Mouse (Mus musculus) Patski (cell line): ENCODE results near the gene 9130213A22Rik. TPM values are rescaled to one million over a fixed set of nuclear protein-coding genes. Genes with fewer than 3 reads are reported as not detected.

Experiments
- ATAC-seq: fragments of 100-300 bp; one replicate; pipeline ENCODE4 v1.8.0; 2021
- CTCF ChIA-PET: fragments of 350-600 bp; sonication (Branson Sonifier 250); formaldehyde crosslinking; loops from one replicate; lab custom pipeline; 2022; ENCODE audit warnings: inconsistent platforms; lab: Charles Lee
- POLR2A ChIA-PET: fragments of 350-600 bp; sonication (Branson Sonifier 250); formaldehyde crosslinking; loops from one replicate; lab custom pipeline; 2022; ENCODE audit warnings: antibody characterized with exemption, inconsistent platforms; lab: Charles Lee
- DNase-seq: peaks from one replicate; pipeline ENCODE4 v3.0.0-alpha.2; 2011; ENCODE audit warnings: low read depth, low spot score
- H3K27me3 ChIP-seq: fragments of 371-371 bp; one replicate; pipeline ENCODE4 v1.5.1; 2021
- CTCF ChIP-seq: fragments of 100-300 bp; IDR thresholded peaks from one replicate; pipeline ENCODE4 v1.5.1; 2021
- in situ Hi-C: fragments of 300-500 bp; cut with MboI; formaldehyde crosslinking; loops from 3 replicates; pipeline ENCODE4 v1.11.1; 2018; ENCODE audit warnings: low pct_unique_long_range_greater_than_20kb, mixed read lengths
- polyA plus RNA-seq: library from polyadenylated mRNA; unstranded; gene quantifications from one replicate; pipeline ENCODE4 v1.2.3, GENCODE M21; 2021

The 9130213A22Rik gene
- polyA plus RNA-seq, 1 experiment from 2014 or later: 0.96 TPM

DNA sequence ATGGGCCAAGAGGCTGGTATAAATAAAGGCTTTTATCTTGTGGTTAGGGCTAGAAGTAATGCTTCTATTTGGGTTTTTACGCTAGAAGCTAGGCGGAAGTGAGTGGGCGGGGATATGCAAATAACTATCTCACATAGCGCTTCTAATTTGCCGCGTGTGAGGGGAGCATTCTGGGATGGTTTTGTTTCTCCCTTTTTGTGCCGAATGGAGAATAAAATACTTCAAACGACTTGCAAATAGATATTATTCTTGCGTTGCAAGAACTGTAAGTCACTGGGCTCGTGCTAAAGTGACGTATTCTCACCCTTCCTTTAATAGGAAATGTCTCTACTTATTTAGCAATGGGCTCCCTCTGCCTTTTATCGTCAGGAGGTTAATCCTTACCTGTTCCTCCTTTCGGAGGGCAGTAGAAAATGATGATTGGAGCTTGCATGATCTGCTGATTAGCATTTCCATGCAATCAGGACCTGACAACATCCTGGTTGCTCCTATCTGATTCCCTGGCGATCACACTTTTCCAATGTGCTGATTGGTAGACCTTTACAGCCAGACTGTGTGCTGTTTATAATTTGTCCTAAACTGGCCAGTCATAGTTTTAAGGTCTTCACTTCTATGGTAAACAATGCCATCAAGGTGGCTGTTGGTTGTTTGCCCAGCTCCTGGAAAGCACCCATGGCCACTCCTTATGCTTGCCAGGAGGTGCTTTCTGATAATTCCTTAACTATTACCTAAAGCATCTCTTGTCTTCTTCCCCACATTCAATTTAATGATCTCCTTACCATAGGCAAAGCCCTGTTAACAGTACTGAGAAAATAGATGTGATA, 49.1 kb downstream of the 9130213A22Rik start:
- ChIA-PET POLR2A (interaction anchor here (0.5 to 2.0 kb wide), 6 partner anchors 13 to 52 kb away, joined by 4 to 9 read pairs (median 6); partner anchors contain the start of genes 9130213A22Rik, Borcs6 and Per1), CTCF (interaction anchor here (0.8 to 4.4 kb wide), 3 partner anchors 19 to 50 kb away, joined by 4 to 13 read pairs (median 7); partner anchors contain the start of gene 9130213A22Rik)
- DNase-seq: peak; percentile 94
- ATAC-seq: peak; percentile 70
- TF ChIP-seq CTCF: no peak
- no peaks in the 10 kb centered on the region for H3K27me3 ChIP-seq
- in situ Hi-C loops: no loop called here

DNA sequence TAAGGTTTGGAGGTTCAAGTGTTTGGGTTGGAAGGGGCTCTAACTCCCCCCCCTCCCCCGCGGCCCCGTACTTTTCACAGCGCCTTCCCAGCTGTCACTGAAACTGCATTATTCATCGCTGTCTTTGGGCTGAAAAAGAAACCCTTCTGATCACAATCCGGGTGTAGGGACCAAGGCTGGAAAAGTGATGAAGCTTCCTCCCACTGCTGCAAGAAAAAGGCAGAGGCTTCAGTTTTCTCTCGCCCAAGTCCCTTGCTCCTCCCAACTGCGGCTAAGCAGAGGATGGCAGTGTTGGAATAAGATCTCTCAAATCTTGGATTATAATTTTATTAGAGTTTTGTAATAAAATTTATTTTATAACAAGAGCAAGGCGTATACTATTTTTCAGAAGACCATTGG, 49.7 kb downstream of the 9130213A22Rik start:
- ChIA-PET POLR2A (interaction anchor here (1.3 to 2.0 kb wide), 5 partner anchors 13 to 49 kb away, joined by 4 to 9 read pairs (median 7); partner anchors contain the start of genes 9130213A22Rik, Borcs6 and Per1), CTCF (interaction anchor here (0.8 to 4.4 kb wide), 3 partner anchors 20 to 51 kb away, joined by 4 to 13 read pairs (median 7); partner anchors contain the start of gene 9130213A22Rik)
- in situ Hi-C loops: no loop called here
- no peak for ATAC-seq
- TF ChIP-seq CTCF: no peak
- no peak for DNase-seq
- H3K27me3 ChIP-seq: no peaks in the 10 kb centered on the region

DNA sequence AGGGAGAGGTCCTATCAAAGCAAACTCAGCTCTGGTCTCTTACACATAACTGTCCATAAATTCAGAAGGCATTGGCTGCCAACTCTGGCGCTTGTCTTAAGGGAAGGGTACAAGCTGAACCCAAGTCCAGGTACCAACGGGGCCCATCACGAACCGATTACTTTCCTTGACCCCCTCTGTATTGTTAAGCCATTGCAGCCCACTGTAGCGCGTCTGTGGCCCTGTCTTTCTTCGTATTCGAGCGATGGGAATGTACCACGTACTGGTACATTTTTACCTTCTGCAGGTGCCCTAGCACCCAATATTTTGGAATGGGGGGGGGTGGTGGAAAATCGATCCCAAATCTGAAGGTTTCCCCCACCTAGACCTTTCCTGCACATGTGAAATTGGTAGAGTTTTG, 50.2 kb downstream of the 9130213A22Rik start:
- ChIA-PET CTCF (interaction anchor here (4.4 kb wide), 1 partner anchor 20 kb away, joined by 13 read pairs; no protein-coding TSS in a partner anchor), POLR2A (interaction anchor here (1.3 to 2.0 kb wide), 4 partner anchors 12 to 50 kb away, joined by 4 to 9 read pairs (median 6); partner anchors contain the start of genes 9130213A22Rik, Borcs6 and Per1)
- in situ Hi-C loops: no loop called here
- no peak for DNase-seq
- no peak for TF ChIP-seq CTCF
- ATAC-seq: no peak
- no peaks in the 10 kb centered on the region for H3K27me3 ChIP-seq

DNA sequence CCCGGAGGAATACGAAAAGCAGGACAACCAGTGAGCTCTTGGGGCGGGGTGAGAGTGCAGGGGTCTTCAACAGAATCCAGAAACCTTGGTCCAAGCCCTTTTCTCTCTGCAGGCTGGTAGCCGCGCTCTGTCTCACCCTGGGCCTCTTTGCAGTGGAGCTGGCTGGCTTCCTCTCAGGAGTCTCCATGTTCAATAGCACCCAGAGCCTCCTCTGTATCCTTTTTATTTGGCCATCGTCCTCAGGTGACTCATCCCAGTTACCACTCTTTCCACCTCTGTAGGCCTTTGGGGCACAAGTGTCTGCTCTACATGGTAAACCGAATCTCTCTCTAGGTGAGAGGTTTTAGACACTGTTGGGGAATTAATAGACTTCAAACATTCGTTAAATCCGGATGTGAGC, 51.1 kb downstream of the 9130213A22Rik start:
- ATAC-seq (no peak), DNase-seq (no peak)
- no peak for TF ChIP-seq CTCF
- ChIA-PET CTCF (interaction anchor here (0.9 to 1.1 kb wide), 3 partner anchors 21 to 51 kb away, joined by 3 to 4 read pairs (median 3); partner anchors contain the start of gene 9130213A22Rik), POLR2A (interaction anchor here (1.7 kb wide), 1 partner anchor 51 kb away, joined by 9 read pairs; the partner anchor contains the start of gene 9130213A22Rik)
- in situ Hi-C loops: no loop called here
- no peaks in the 10 kb centered on the region for H3K27me3 ChIP-seq

DNA sequence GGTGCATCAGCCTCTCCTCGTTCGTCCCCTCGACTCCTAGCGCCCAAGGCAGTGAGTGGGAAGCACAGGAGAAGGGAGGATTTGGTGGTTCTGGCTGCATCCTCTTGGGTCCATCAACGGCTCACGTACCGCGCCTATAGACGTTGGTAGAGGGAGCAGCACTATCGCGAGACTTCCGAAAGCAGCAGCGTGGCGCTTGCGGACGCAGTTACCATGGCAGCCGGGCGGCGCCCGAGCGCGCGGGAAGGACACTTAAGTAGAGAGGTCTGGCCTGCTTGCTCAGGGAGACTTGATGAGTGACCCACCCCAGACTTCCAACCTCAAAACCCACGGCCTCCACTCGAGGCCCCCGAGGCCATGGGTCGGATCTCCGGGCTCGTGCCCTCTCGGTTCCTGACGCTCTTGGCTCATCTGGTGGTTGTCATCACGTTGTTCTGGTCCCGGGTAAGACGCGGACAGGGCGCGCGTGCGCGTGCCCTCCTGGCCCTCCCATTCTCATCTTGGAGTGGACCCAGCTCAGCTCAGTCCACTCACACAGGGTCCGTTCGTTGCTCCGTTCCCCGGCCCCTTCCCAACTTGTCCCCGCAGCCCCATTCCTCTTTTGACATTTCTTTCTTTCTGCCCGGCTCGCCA, 51.7 kb downstream of the 9130213A22Rik start, which contains the start of gene Tmem107:
Gene Tmem107 (plus strand): TSS at position 217 of the 633 bp plus-strand sequence.
- POLR2A ChIA-PET: interaction anchor here (1.7 kb wide), 1 partner anchor 51 kb away, joined by 9 read pairs; the partner anchor contains the start of gene 9130213A22Rik
- CTCF ChIA-PET: interaction anchor here (0.9 to 1.1 kb wide), 3 partner anchors 22 to 51 kb away, joined by 3 to 4 read pairs (median 3); partner anchors contain the start of gene 9130213A22Rik
- DNase-seq (no peak), ATAC-seq (peak; percentile 41)
- H3K27me3 ChIP-seq: no peaks in the 10 kb centered on the region
- in situ Hi-C loops: no loop called here
- no peak for TF ChIP-seq CTCF

DNA sequence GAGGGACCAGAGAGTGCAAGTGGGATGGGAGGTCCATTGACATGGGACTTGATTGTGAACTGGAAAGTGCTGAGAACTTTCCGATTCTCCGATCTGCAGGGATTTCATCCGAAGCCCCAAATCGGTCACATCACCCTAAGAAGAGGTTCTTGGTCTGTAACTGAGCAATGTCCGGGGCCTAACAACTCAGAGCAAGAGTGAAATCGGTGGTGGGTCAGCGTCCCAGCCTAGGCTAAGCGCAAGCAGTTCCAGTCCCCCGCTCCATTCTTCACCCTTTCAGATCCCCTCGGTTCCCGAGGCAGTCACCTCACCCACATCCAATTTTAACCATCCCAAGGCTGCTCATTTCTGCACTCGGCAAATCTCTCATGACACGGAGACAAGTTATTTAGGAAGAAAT, 52.3 kb downstream of the 9130213A22Rik start:
- H3K27me3 ChIP-seq: no peaks in the 10 kb centered on the region
- TF ChIP-seq CTCF: no peak
- no peak for DNase-seq
- no peak for ATAC-seq
- CTCF ChIA-PET: interaction anchor here (0.9 kb wide), 1 partner anchor 33 kb away, joined by 3 read pairs; no protein-coding TSS in a partner anchor
- in situ Hi-C loops: no loop called here
- POLR2A ChIA-PET: interaction anchor here (1.1 kb wide), 1 partner anchor 54 kb away, joined by 3 read pairs; no protein-coding TSS in a partner anchor

Other genes starting within 250 kb of the 9130213A22Rik start
- gene Rnf222, start 234.0 kb downstream of the 9130213A22Rik start, polyA plus RNA-seq: not detected
- 909 TPM for gene Rpl26, start 221.0 kb downstream of the 9130213A22Rik start, polyA plus RNA-seq
- gene Odf4, start 195.5 kb downstream of the 9130213A22Rik start, polyA plus RNA-seq: not detected
- gene Arhgef15, start 165.1 kb downstream of the 9130213A22Rik start, polyA plus RNA-seq: 0.21 TPM
- 7.2 TPM for gene Slc25a35, start 154.5 kb downstream of the 9130213A22Rik start, polyA plus RNA-seq
- 28.0 TPM for gene Rangrf, start 147.4 kb downstream of the 9130213A22Rik start, polyA plus RNA-seq
- gene Pfas, start 114.1 kb downstream of the 9130213A22Rik start, polyA plus RNA-seq: 12.9 TPM
- 44.1 TPM for gene Ctc1, start 106.7 kb downstream of the 9130213A22Rik start, polyA plus RNA-seq
- gene Aurkb, start 76.9 kb downstream of the 9130213A22Rik start, polyA plus RNA-seq: 34.1 TPM
- gene Borcs6, start 62.9 kb downstream of the 9130213A22Rik start, polyA plus RNA-seq: 15.9 TPM
- 56.9 TPM for gene Tmem107, start 51.8 kb downstream of the 9130213A22Rik start, polyA plus RNA-seq
- 62.4 TPM for gene Vamp2, start 34.1 kb downstream of the 9130213A22Rik start, polyA plus RNA-seq
- gene Per1, start 27.4 kb downstream of the 9130213A22Rik start, polyA plus RNA-seq: 10.8 TPM
- 0.53 TPM for gene Hes7, start 2.2 kb downstream of the 9130213A22Rik start, polyA plus RNA-seq
- gene Aloxe3, start 3.3 kb upstream of the 9130213A22Rik start, polyA plus RNA-seq: 0.36 TPM
- not detected for gene Alox12b, start 34.4 kb upstream of the 9130213A22Rik start, polyA plus RNA-seq
- not detected for gene Alox8, start 75.3 kb upstream of the 9130213A22Rik start, polyA plus RNA-seq
- gene Gucy2e, start 114.4 kb upstream of the 9130213A22Rik start, polyA plus RNA-seq: not detected
- gene Cntrob, start 201.2 kb upstream of the 9130213A22Rik start, polyA plus RNA-seq: 21.1 TPM
- gene Trappc1, start 201.4 kb upstream of the 9130213A22Rik start, polyA plus RNA-seq: 84.6 TPM
- 1.6 TPM for gene Kcnab3, start 203.7 kb upstream of the 9130213A22Rik start, polyA plus RNA-seq
- 7.4 TPM for gene Rnf227, start 217.9 kb upstream of the 9130213A22Rik start, polyA plus RNA-seq
- gene Chd3, start 246.8 kb upstream of the 9130213A22Rik start, polyA plus RNA-seq: 295 TPM